Mouse (Mus musculus) liver, adult 2 months (tissue): ENCODE data around the gene Cdca5. TPM values are rescaled to one million over a fixed set of nuclear protein-coding genes. Genes with fewer than 3 reads are reported as not detected.

Source experiments
- DNase-seq: peaks from one replicate; pipeline ENCODE4 v3.0.0-alpha.2; 2011; ENCODE audit warnings: low read depth, low spot score; ENCODE audit errors: extremely low read depth
- H3K27ac ChIP-seq: fragments of 200-500 bp; replicated peaks from 2 replicates; pipeline ENCODE4 v1.5.1; 2012; ENCODE audit warnings: low read depth, mild to moderate bottlenecking, control low read depth, inconsistent platforms, low read length; ENCODE audit not compliant: insufficient read depth
- H3K27me3 ChIP-seq: fragments of 200-500 bp; 2 replicates; pipeline ENCODE4 v1.6.1; 2012; ENCODE audit warnings: mild to moderate bottlenecking, moderate library complexity, low read length, inconsistent platforms; ENCODE audit not compliant: control insufficient read depth, insufficient read depth
- H3K36me3 ChIP-seq: fragments of 200-500 bp; 2 replicates; pipeline ENCODE4 v1.6.1; 2012; ENCODE audit warnings: low read length, inconsistent platforms; ENCODE audit not compliant: control insufficient read depth, insufficient read depth
- H3K4me1 ChIP-seq: fragments of 200-500 bp; 2 replicates; pipeline ENCODE4 v1.6.1; 2011; ENCODE audit warnings: low read length; ENCODE audit not compliant: control insufficient read depth, insufficient read depth
- H3K4me3 ChIP-seq: fragments of 200-500 bp; 2 replicates; pipeline ENCODE4 v1.5.1; 2011; ENCODE audit warnings: low read depth, mild to moderate bottlenecking, control low read depth, low read length, moderate library complexity; ENCODE audit not compliant: insufficient read depth
- H3K79me2 ChIP-seq: fragments of 200-500 bp; 2 replicates; pipeline ENCODE4 v1.6.1; 2012; ENCODE audit warnings: inconsistent platforms, mild to moderate bottlenecking, low read length, moderate library complexity; ENCODE audit not compliant: control insufficient read depth, insufficient read depth
- H3K9ac ChIP-seq: fragments of 200-500 bp; 2 replicates; pipeline ENCODE4 v1.6.1; 2012; ENCODE audit warnings: low read depth, mild to moderate bottlenecking, control low read depth, inconsistent platforms, low read length
- CTCF ChIP-seq: fragments of 200-500 bp; IDR thresholded peaks from 2 replicates; pipeline ENCODE4 v1.5.1; 2011; ENCODE audit warnings: low read depth, low read length, control low read depth
- POLR2A ChIP-seq: fragments of 200-500 bp; IDR thresholded peaks from 2 replicates; pipeline ENCODE4 v1.6.1; 2011; ENCODE audit warnings: low read length, control low read depth; ENCODE audit not compliant: insufficient read depth; ENCODE audit errors: extremely low read depth
- WGBS: fragments of 180-500 bp; shearing (Covaris S2); methylation state at CpG from one replicate; pipeline ENCODE4 v1.1.7; 2018; 5-methylcytosine and 5-hydroxymethylcytosine counted together
- polyA plus RNA-seq: library from polyadenylated mRNA; depleted of rRNA; stranded (reverse); fragments of >200 nt; gene quantifications from 2 replicates; pipeline ENCODE4 v1.2.3, GENCODE M21; 2012
- total RNA-seq: library from RNA; depleted of rRNA; stranded (reverse); fragments of >200 nt; gene quantifications from 2 replicates; pipeline ENCODE4 v1.2.3, GENCODE M21; 2014

The Cdca5 gene
- total and polyA plus RNA-seq, 2 experiments = 0.18 to 0.28 TPM

- Histone ChIP-seq H3K79me2 (peaks cover 6% of the 10 kb centered on the region; the same call in 1 of the 2 replicates), H3K27ac (peak within 1 kb of the TSS; percentile 84), H3K36me3 (no peaks in the 10 kb centered on the region; the same call in 1 of the 2 replicates), H3K4me1 (peaks cover 5% of the 10 kb centered on the region), H3K9ac (peak within 1 kb of the TSS; percentile 79), H3K4me3 (peak within 1 kb of the TSS; percentile 81), H3K27me3 (no peaks in the 10 kb centered on the region)
- DNase-seq = peak; percentile 92
- WGBS = under 1% methylated on average over 33 of the region's 33 CpGs
- TF ChIP-seq CTCF (no peak), POLR2A (no peak)
Observed at GRCm38 (mm10) chr19:6076564-6077393, 8.0 kb upstream of the Cdca5 start, which contains the start of gene Vps51. Vps51 (minus strand) TSS chr19:6077231.

- no peak within 1 kb of the TSS for H3K9ac ChIP-seq
- H3K4me1 ChIP-seq = peaks cover 9% of the 10 kb centered on the region
- no peak for DNase-seq
- 90% methylated on average over 12 of the region's 12 CpGs for WGBS
- peaks cover 2% of the 10 kb centered on the region; the same call in 1 of the 2 replicates for H3K36me3 ChIP-seq
- no peak for TF ChIP-seq CTCF
- no peak for TF ChIP-seq POLR2A
- H3K27ac ChIP-seq = no peak within 1 kb of the TSS
- H3K79me2 ChIP-seq = peaks cover 11% of the 10 kb centered on the region; the same call in 1 of the 2 replicates
- no peaks in the 10 kb centered on the region for H3K27me3 ChIP-seq
- H3K4me3 ChIP-seq = no peak within 1 kb of the TSS
Observed at GRCm38 (mm10) chr19:6079983-6080480, 4.8 kb upstream of the Cdca5 start, which contains the start of gene Tmem262. Tmem262 (plus strand) TSS chr19:6080033.

- H3K4me1 ChIP-seq = peaks cover 4% of the 10 kb centered on the region
- TF ChIP-seq CTCF (no peak), POLR2A (no peak)
- no peak within 1 kb of the TSS for H3K9ac ChIP-seq
- peaks cover 2% of the 10 kb centered on the region; the same call in 1 of the 2 replicates for H3K36me3 ChIP-seq
- no peak for DNase-seq
- H3K79me2 ChIP-seq = peaks cover 5% of the 10 kb centered on the region; the same call in 1 of the 2 replicates
- no peak within 1 kb of the TSS for H3K27ac ChIP-seq
- no peak within 1 kb of the TSS for H3K4me3 ChIP-seq
- 91% methylated on average over 9 of the region's 9 CpGs for WGBS
- H3K27me3 ChIP-seq = no peaks in the 10 kb centered on the region
Observed at GRCm38 (mm10) chr19:6082156-6082555, 2.6 kb upstream of the Cdca5 start, which contains the start of gene Gm28374. Gm28374 (minus strand) TSS chr19:6082256.

- TF ChIP-seq CTCF (no peak), POLR2A (no peak)
- peaks cover 5% of the 10 kb centered on the region; the same call in 1 of the 2 replicates for H3K79me2 ChIP-seq
- no peaks in the 10 kb centered on the region for H3K27me3 ChIP-seq
- peak; percentile 59 for DNase-seq
- H3K9ac ChIP-seq = 0 out of 2 replicates have a peak overlapping the region, but pooled peaks have one; percentile 1
- H3K27ac ChIP-seq = no peak overlapping the region
- 2% methylated on average over 17 of the region's 17 CpGs for WGBS
- peaks cover 4% of the 10 kb centered on the region for H3K4me1 ChIP-seq
- H3K36me3 ChIP-seq = peaks cover 2% of the 10 kb centered on the region; the same call in 1 of the 2 replicates
- peak overlapping the region; percentile 52 for H3K4me3 ChIP-seq
Observed at GRCm38 (mm10) chr19:6085417-6085879, 665 bp downstream of the Cdca5 start.

GRCm38 (mm10) chr19:6088841-6089240 is 4.1 kb downstream of the Cdca5 start:
- WGBS = 95% methylated on average over 13 of the region's 13 CpGs
- no peaks in the 10 kb centered on the region for H3K36me3 ChIP-seq

More at GRCm38 (mm10) chr19:6088841-6089240, 4.1 kb downstream of the Cdca5 start:
- peaks cover 2% of the 10 kb centered on the region; the same call in 1 of the 2 replicates for H3K79me2 ChIP-seq
- TF ChIP-seq POLR2A (no peak), CTCF (no peak)
- peaks cover 2% of the 10 kb centered on the region for H3K4me1 ChIP-seq
- no peaks in the 10 kb centered on the region for H3K27me3 ChIP-seq
- no peak overlapping the region for H3K4me3 ChIP-seq
- no peak for DNase-seq
- H3K27ac ChIP-seq = no peak overlapping the region
- no peak overlapping the region for H3K9ac ChIP-seq
